44 mouse cellular contexts compared by ENCODE assay signal in genomic region chr9:78386947-78387346, GRCm38 (mm10). TPM values are rescaled to one million over a fixed set of nuclear protein-coding genes. Genes with fewer than 3 reads are reported as not detected.
"Had no signal": no experiment of that assay in that cellular context is flagged by ENCODE, and none has a peak within 500 bp of the region (broad histone marks: within the 10 kb centered on the region; RNA-seq: fewer than 3 reads in every experiment).

No protein-coding gene starts in this region.

- H3K4me2 ChIP-seq: limb, embryonic 12.5 days; limb, embryonic 13.5 days; limb, embryonic 15.5 days; liver, embryonic 11.5 days; liver, embryonic 12.5 days; liver, embryonic 13.5 days; liver, embryonic 15.5 days; lung, embryonic 14.5 days; lung, embryonic 15.5 days; midbrain, embryonic 11.5 days; midbrain, embryonic 12.5 days; midbrain, embryonic 13.5 days; midbrain, embryonic 15.5 days; neural tube, embryonic 12.5 days; neural tube, embryonic 13.5 days had no signal

- H3K4me3 ChIP-seq: limb, embryonic 10.5 days; limb, embryonic 12.5 days; limb, embryonic 13.5 days; limb, embryonic 15.5 days; liver, embryonic 12.5 days; liver, embryonic 13.5 days; liver, embryonic 15.5 days; lung, embryonic 15.5 days; megakaryocyte, embryonic 14.5 days; midbrain, embryonic 10.5 days; midbrain, embryonic 12.5 days; midbrain, embryonic 13.5 days; midbrain, embryonic 15.5 days; myocyte; neural tube, embryonic 12.5 days; neural tube, embryonic 13.5 days had no signal

- H3K36me3 ChIP-seq: limb, embryonic 10.5 days; limb, embryonic 12.5 days; limb, embryonic 13.5 days; limb, embryonic 15.5 days; liver, embryonic 12.5 days; liver, embryonic 13.5 days; liver, embryonic 15.5 days; lung, embryonic 15.5 days; midbrain, embryonic 10.5 days; midbrain, embryonic 12.5 days; midbrain, embryonic 13.5 days; midbrain, embryonic 15.5 days; neural tube, embryonic 12.5 days; neural tube, embryonic 13.5 days had no signal

- H3K27me3 ChIP-seq: midbrain, embryonic 15.5 days; neural tube, embryonic 12.5 days had no signal

- H3K9ac ChIP-seq: limb, embryonic 12.5 days; limb, embryonic 13.5 days; limb, embryonic 15.5 days; liver, embryonic 12.5 days; liver, embryonic 13.5 days; liver, embryonic 14.5 days; liver, embryonic 15.5 days; liver, postnatal 0 days; lung, embryonic 14.5 days; lung, embryonic 15.5 days; midbrain, embryonic 12.5 days; midbrain, embryonic 13.5 days; midbrain, embryonic 15.5 days; neural tube, embryonic 12.5 days; neural tube, embryonic 13.5 days had no signal

- H3K9me3 ChIP-seq: limb, embryonic 10.5 days; limb, embryonic 12.5 days; limb, embryonic 13.5 days; limb, embryonic 15.5 days; liver, embryonic 12.5 days; liver, embryonic 13.5 days; liver, embryonic 15.5 days; lung, embryonic 15.5 days; midbrain, embryonic 10.5 days; midbrain, embryonic 12.5 days; midbrain, embryonic 13.5 days; midbrain, embryonic 15.5 days; neural tube, embryonic 12.5 days; neural tube, embryonic 13.5 days had no signal

- DNase-seq: left cerebral cortex, postnatal 4 days; liver; liver, embryonic 13.5 days; liver, postnatal 0 days; lung, adult 18-20 months; lung, adult 2 months; lung, embryonic 14.5 days; lung, postnatal 10 days; lung, postnatal 14 days; lung, postnatal 36 days; lung, postnatal 4 days; midbrain, embryonic 14.5 days had no signal

- H3K4me1 ChIP-seq: limb, embryonic 10.5 days; limb, embryonic 12.5 days; limb, embryonic 13.5 days; limb, embryonic 15.5 days; liver, embryonic 12.5 days; liver, embryonic 13.5 days; liver, embryonic 15.5 days; lung, embryonic 15.5 days; megakaryocyte, embryonic 14.5 days; midbrain, embryonic 10.5 days; midbrain, embryonic 12.5 days; midbrain, embryonic 13.5 days; midbrain, embryonic 15.5 days; neural tube, embryonic 12.5 days; neural tube, embryonic 13.5 days had no signal

- H3K27ac ChIP-seq: limb, embryonic 10.5 days; limb, embryonic 12.5 days; limb, embryonic 13.5 days; limb, embryonic 15.5 days; liver, embryonic 12.5 days; liver, embryonic 13.5 days; liver, embryonic 14.5 days; liver, embryonic 15.5 days; lung, embryonic 15.5 days; macrophage; midbrain, embryonic 10.5 days; midbrain, embryonic 12.5 days; midbrain, embryonic 13.5 days; midbrain, embryonic 15.5 days; neural tube, embryonic 12.5 days; neural tube, embryonic 13.5 days had no signal

RNA-seq across cellular contexts. Expression of gene Ooep, which starts 8.4 kb away (rescaled TPM):
- total RNA-seq: left cerebral cortex, postnatal 36 days; liver, adult 2 months; megakaryocyte progenitor cell, adult 5-6 weeks; megakaryocyte, adult 5-6 weeks; megakaryocyte-erythroid progenitor cell, adult 5-6 weeks; monocyte, adult 5-6 weeks had no signal
- polyA plus RNA-seq: liver, adult 2 months; liver, embryonic 12.5 days; liver, embryonic 16.5 days; liver, postnatal 0 days; macrophage had no signal

RNA-seq across cellular contexts. Expression of gene Ddx43, which starts 8.6 kb away (rescaled TPM):
- total RNA-seq: left cerebral cortex, postnatal 10 days; left cerebral cortex, postnatal 36 days; megakaryocyte, adult 5-6 weeks; megakaryocyte-erythroid progenitor cell, adult 5-6 weeks; midbrain, postnatal 0 days had no signal
- polyA plus RNA-seq: liver, adult 2 months; liver, embryonic 12.5 days; liver, embryonic 13.5 days; liver, embryonic 15.5 days; liver, embryonic 16.5 days; liver, postnatal 0 days; macrophage; myocyte had no signal

RNA-seq across cellular contexts. Expression of gene Dppa5a, which starts 19.0 kb away (rescaled TPM):
- total RNA-seq: left cerebral cortex, postnatal 25 days; left cerebral cortex, postnatal 36 days; liver, adult 2 months; megakaryocyte progenitor cell, adult 5-6 weeks; megakaryocyte, adult 5-6 weeks; megakaryocyte-erythroid progenitor cell, adult 5-6 weeks; monocyte, adult 5-6 weeks had no signal
- polyA plus RNA-seq: limb, embryonic 10.5 days; limb, embryonic 11.5 days; liver, adult 2 months; liver, embryonic 11.5 days; liver, embryonic 12.5 days; liver, embryonic 13.5 days; liver, embryonic 14.5 days; liver, embryonic 15.5 days; liver, embryonic 16.5 days; liver, postnatal 0 days; lung, embryonic 14.5 days; lung, embryonic 15.5 days; macrophage; midbrain, embryonic 10.5 days; midbrain, embryonic 12.5 days; myocyte; neural tube, embryonic 12.5 days had no signal

RNA-seq across cellular contexts. Expression of gene Gsta2, which starts 31.4 kb away (rescaled TPM):
- total RNA-seq: left cerebral cortex, postnatal 10 days; left cerebral cortex, postnatal 36 days; left cerebral cortex, postnatal 4 days; megakaryocyte progenitor cell, adult 5-6 weeks; megakaryocyte, adult 5-6 weeks; megakaryocyte-erythroid progenitor cell, adult 5-6 weeks; midbrain, postnatal 0 days; monocyte, adult 5-6 weeks had no signal
- polyA plus RNA-seq: limb, embryonic 10.5 days; limb, embryonic 11.5 days; limb, embryonic 12.5 days; liver, embryonic 11.5 days; liver, embryonic 13.5 days; macrophage; midbrain, embryonic 10.5 days; midbrain, embryonic 11.5 days; midbrain, embryonic 12.5 days; midbrain, embryonic 13.5 days; midbrain, embryonic 14.5 days; midbrain, embryonic 15.5 days; midbrain, embryonic 16.5 days; midbrain, postnatal 0 days; neural tube, embryonic 11.5 days; neural tube, embryonic 12.5 days; neural tube, embryonic 13.5 days had no signal
